Mouse (Mus musculus) thymus, postnatal 10 days (tissue): ENCODE results near the gene Bend7.

Experiments
- DNase-seq, 2 experiments: peaks; one replicate each; pipeline ENCODE4 v3.0.0; 2021; ENCODE audit warnings: low spot score in 2 of 2

The Bend7 gene

GRCm38 (mm10) chr2:4782809-4783641, 65.4 kb downstream of the Bend7 start:
- no peak for DNase-seq

DNA sequence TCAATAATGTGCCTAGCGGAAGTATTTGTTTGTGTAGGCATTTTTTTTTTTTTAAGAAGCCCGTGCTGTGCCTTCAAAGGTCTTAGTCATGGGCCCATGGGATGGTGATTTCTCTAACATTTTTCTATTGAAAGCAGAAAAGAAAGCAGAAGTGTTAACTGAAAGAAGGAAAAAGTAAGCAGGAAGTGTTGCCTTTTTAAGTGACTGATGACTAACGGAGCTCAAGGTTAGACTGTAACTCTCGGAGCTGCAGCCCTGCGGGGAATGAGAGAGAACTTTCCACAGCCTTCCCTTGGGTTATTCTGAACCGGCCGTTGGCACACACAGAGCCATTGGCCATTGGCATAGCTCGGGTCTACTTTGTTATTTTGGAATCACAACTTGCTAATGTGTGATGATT, 66.4 kb downstream of the Bend7 start:
- DNase-seq: no peak

DNA sequence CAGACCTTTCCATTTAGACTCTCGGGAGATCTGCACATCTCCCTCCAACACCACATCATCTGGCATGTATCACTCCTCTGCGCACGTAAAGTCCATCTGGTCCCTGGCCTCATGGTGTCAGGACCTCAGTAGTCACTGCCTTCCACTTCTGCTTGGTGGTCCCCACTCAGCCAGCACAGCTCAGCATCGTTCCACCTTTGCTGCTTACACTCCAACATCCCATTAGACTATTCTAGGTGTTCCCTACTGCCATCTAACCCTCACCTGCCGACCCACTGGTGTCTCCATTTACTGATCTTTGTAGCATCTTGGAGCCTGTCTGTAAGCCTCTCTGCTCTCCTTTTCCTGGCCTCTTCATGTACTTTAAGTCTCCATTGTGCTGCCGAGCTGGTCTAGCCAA, 67.4 kb downstream of the Bend7 start:
- no peak for DNase-seq

GRCm38 (mm10) chr2:4787223-4787622, 69.6 kb downstream of the Bend7 start:
- DNase-seq: no peak

DNA sequence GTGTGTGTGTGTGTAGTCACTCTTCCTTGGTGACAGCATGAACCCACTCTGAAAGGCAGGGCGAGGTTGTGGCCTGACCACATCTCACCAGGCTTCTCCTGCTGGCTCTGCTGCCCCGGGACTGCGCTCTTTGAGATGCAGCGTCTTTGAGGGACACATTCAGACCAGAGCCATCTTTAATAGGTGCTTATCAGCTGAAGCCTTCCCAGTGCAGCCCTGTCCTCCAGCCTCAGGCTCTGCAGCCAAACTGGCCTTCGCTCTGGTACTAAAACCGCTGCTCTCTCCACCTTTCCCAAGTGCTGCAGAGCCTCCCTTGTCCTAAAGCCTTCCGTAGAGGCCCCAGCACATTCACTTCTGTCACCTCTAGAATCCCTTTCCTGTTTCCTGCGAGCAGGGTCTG, 74.0 kb downstream of the Bend7 start:
- no peak for DNase-seq

DNA sequence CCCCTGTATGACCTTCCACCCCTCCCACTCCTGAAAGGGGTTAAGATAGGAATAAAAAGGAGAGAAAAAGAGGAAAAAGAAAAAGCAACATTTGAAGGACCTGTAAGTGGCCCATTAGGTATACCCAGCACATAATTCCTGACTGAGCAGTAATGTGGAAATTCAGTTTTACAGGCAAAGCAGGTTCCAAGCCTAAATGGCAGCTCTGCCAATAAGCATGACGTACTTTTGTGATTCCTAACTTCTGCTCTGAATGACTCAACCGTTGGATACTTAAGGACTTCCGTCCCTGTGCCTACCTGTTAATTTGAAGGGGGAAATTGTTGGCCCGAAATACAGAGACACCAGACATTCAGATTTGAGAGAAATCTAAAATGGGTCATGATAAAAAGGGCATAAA, 74.9 kb downstream of the Bend7 start:
- DNase-seq: no peak

- no peak for DNase-seq
These were observed 85.0 kb downstream of the Bend7 start for GRCm38 (mm10) chr2:4802395-4803176.

GRCm38 (mm10) chr2:4816308-4816707, 98.7 kb downstream of the Bend7 start:
- DNase-seq: no peak

DNA sequence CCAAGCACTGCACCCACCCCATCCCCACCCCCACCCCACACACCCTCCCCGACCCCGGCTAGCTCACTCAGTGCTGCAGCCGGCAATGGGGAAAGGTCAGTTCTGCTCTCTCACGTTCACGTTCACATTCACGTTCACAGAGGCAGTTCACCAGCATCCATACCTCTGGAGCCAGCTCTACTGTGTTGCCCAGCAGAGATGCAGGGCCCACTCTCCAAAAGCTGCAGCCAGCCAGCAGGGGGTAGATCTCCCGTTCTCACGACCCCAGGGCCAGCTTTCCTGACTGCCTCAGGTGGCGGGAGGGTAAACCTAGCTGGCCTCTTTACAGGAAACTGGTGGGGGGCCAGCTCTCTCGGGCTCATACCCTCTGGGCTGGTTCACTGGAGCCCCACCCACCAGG, 100.0 kb downstream of the Bend7 start:
- DNase-seq: no peak

- DNase-seq: no peak
These were observed 102.6 kb downstream of the Bend7 start for GRCm38 (mm10) chr2:4820230-4820629.

GRCm38 (mm10) chr2:4824067-4824466, 106.4 kb downstream of the Bend7 start:
- DNase-seq: no peak

GRCm38 (mm10) chr2:4828032-4828431, 110.4 kb downstream of the Bend7 start:
- DNase-seq: no peak

- DNase-seq: no peak
These were observed 110.9 kb downstream of the Bend7 start for GRCm38 (mm10) chr2:4828446-4828997.

DNA sequence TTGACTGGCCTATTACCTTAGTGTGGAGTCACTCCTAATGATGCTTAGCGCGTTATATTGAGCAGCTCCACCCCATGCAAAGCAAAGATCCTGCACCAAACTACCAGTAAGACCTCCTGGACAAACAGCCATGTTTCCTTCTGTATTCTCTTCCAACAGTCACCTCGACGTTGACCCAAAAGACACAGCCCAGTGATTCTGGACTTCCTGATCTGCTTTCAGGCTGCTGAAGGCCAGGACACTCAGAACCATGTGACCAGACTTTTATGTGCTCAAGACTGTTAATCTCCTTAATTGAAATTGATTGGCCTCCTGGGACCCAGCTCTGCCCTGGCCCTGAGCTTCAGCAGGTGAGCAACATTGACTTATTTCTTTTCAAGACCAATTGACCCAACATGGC, 111.4 kb downstream of the Bend7 start:
- DNase-seq: no peak

GRCm38 (mm10) chr2:4829489-4830065, 111.9 kb downstream of the Bend7 start:
- no peak for DNase-seq

DNA sequence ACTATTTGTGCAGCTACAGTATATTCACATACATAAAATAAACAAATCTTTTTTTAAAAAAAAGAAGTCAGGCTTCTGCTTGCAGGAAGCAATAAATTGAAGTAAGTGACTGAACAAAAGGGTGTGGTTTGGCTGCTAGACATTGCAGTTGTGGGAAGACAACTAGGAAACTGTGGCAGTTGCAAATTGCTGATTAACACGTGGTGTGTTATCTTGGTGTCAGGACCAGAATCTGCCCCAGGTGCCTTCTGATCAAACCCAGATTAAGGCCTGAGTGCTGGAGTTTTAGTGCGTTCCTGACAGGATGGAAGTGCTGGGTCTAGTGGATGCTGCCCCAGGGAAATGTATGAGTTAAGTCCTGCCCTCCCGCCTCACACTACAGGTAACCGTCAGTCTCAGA, 113.9 kb downstream of the Bend7 start:
- DNase-seq: no peak

GRCm38 (mm10) chr2:4832166-4832565, 114.5 kb downstream of the Bend7 start:
- no peak for DNase-seq

DNA sequence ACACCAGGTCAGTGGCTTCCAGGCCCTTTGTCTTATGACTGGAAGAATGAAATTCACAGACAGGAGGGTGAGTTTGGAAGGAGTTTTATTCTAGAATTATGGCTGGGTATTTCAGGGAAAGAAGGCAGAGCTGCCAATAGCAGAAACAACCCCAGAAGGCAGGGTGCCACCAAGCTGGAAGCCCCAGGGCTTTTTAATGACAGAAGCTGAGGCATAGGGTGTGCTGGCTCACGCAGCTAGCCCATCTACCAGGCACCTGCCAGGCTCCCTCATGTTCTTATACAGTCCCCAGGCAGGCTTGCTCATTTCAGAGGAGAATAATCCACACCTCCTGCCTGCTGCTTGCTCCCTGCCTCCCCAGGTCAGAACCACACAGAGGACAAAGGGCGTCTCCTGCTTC, 131.8 kb downstream of the Bend7 start:
- no peak for DNase-seq
